Mouse (Mus musculus) common myeloid progenitor, adult 5-6 weeks (primary cell): ENCODE results near the gene Ror1. TPM values are rescaled to one million over a fixed set of nuclear protein-coding genes. Genes with fewer than 3 reads are reported as not detected.

Source experiments
- ATAC-seq: replicated peaks from 2 replicates; pipeline ENCODE4 v1.8.0; 2016; ENCODE audit warnings: low read depth, mild to moderate bottlenecking, moderate TSS enrichment, inconsistent platforms; ENCODE audit not compliant: poor library complexity, severe bottlenecking
- total RNA-seq: library from RNA; stranded (forward); fragments of 200-1000, 187-1606 nt; gene quantifications from 2 replicates; pipeline ENCODE4 v1.2.3, GENCODE M21; 2017

Gene Ror1
- total RNA-seq, 1 experiment from 2014 or later, result under 0.01 TPM

GRCm38 (mm10) chr4:100357881-100358589 is 262.4 kb downstream of the Ror1 start:
- ATAC-seq, result no peak

GRCm38 (mm10) chr4:100363666-100364065 is 268.1 kb downstream of the Ror1 start:
- ATAC-seq, result no peak

GRCm38 (mm10) chr4:100368691-100369090 is 273.1 kb downstream of the Ror1 start:
- ATAC-seq, result no peak

GRCm38 (mm10) chr4:100369541-100370174 is 274.1 kb downstream of the Ror1 start:
- ATAC-seq, result no peak

- no peak for ATAC-seq
Observed at GRCm38 (mm10) chr4:100372806-100373205, 277.2 kb downstream of the Ror1 start.

GRCm38 (mm10) chr4:100373780-100374179 is 278.2 kb downstream of the Ror1 start:
- no peak for ATAC-seq

- ATAC-seq, result no peak
Observed at GRCm38 (mm10) chr4:100375286-100375685, 279.7 kb downstream of the Ror1 start.

- no peak for ATAC-seq
Observed at GRCm38 (mm10) chr4:100376163-100376562, 280.6 kb downstream of the Ror1 start.

GRCm38 (mm10) chr4:100377231-100377630 is 281.6 kb downstream of the Ror1 start:
- ATAC-seq, result no peak

GRCm38 (mm10) chr4:100377996-100378395 is 282.4 kb downstream of the Ror1 start:
- no peak for ATAC-seq

GRCm38 (mm10) chr4:100381760-100382159 is 286.2 kb downstream of the Ror1 start:
- no peak for ATAC-seq

- ATAC-seq, result no peak
Observed at GRCm38 (mm10) chr4:100386272-100386988, 290.8 kb downstream of the Ror1 start.

GRCm38 (mm10) chr4:100390436-100390835 is 294.8 kb downstream of the Ror1 start:
- no peak for ATAC-seq

GRCm38 (mm10) chr4:100391021-100391420 is 295.4 kb downstream of the Ror1 start:
- ATAC-seq, result no peak

GRCm38 (mm10) chr4:100393374-100394061 is 297.9 kb downstream of the Ror1 start:
- no peak for ATAC-seq

GRCm38 (mm10) chr4:100395407-100395806 is 299.8 kb downstream of the Ror1 start:
- no peak for ATAC-seq

- ATAC-seq, result no peak
Observed at GRCm38 (mm10) chr4:100398079-100398478, 302.5 kb downstream of the Ror1 start.

- no peak for ATAC-seq
Observed at GRCm38 (mm10) chr4:100401078-100401477, 305.5 kb downstream of the Ror1 start.

GRCm38 (mm10) chr4:100401581-100402470 is 306.2 kb downstream of the Ror1 start:
- no peak for ATAC-seq
